Mouse (Mus musculus): ENCODE measurements around the gene Zkscan8. TPM values are rescaled to one million over a fixed set of nuclear protein-coding genes. Genes with fewer than 3 reads are reported as not detected.
"Not testable (repeated sequence)": the region's sequence is repeated elsewhere in the genome, so short reads cannot be mapped to it uniquely, and the experiment has no call there.

Zkscan8 gene
- polyA plus RNA-seq, 1 experiment from 2014 or later = 8.2 TPM

GRCm38 (mm10) chr13:21478759-21479670, 51.9 kb downstream of the Zkscan8 start, which contains the start of the genes Zkscan4 and Gm10065:
Gene Zkscan4, plus strand, starts transcription at chr13:21478907.
Gene Gm10065, minus strand, starts transcription at chr13:21479441.
- Histone ChIP-seq H3K4me2 (replicated peaks) (peak within 1 kb of the TSS; percentile 71), H3K9ac (peak within 1 kb of the TSS; percentile 75), H3K4me3 (peak within 1 kb of the TSS; percentile 61), H3K27ac (peak within 1 kb of the TSS; percentile 67; the same call in 1 of the 2 replicates)
- peak; percentile 83 for ATAC-seq (ENCODE audit: low FRiP score, low read depth)
- not testable (repeated sequence) for H3K36me3 ChIP-seq, H3K9me3 ChIP-seq, H3K4me1 ChIP-seq, H3K27me3 ChIP-seq
- 3% methylated on average over 31 of the region's 31 CpGs for WGBS

- Histone ChIP-seq H3K36me3 (no peaks in the 10 kb centered on the region), H3K4me2 (replicated peaks) (no peak overlapping the region), H3K4me1 (no peaks in the 10 kb centered on the region), H3K9me3 (0 out of 2 replicates have a peak, but pooled peaks cover under 1% of the 10 kb centered on the region), H3K9ac (no peak overlapping the region), H3K4me3 (no peak overlapping the region), H3K27ac (no peak overlapping the region), H3K27me3 (peaks cover 13% of the 10 kb centered on the region)
- ATAC-seq (ENCODE audit: low FRiP score, low read depth) = no peak
- 34% methylated on average over 4 of the region's 4 CpGs for WGBS
Observed at GRCm38 (mm10) chr13:21472427-21472826, 58.5 kb downstream of the Zkscan8 start.

GRCm38 (mm10) chr13:21469097-21469496, 61.8 kb downstream of the Zkscan8 start:
- no peak for ATAC-seq (ENCODE audit: low FRiP score, low read depth)
- WGBS = 39% methylated on average over 9 of the region's 9 CpGs
- Histone ChIP-seq H3K27ac (no peak overlapping the region), H3K36me3 (no peaks in the 10 kb centered on the region), H3K4me1 (no peaks in the 10 kb centered on the region), H3K9ac (no peak overlapping the region), H3K4me2 (replicated peaks) (peak overlapping the region; percentile 89), H3K27me3 (peaks cover 22% of the 10 kb centered on the region), H3K9me3 (0 out of 2 replicates have a peak, but pooled peaks cover 5% of the 10 kb centered on the region), H3K4me3 (0 out of 2 replicates have a peak overlapping the region, but pooled peaks have one; percentile 2)

- peak within 1 kb of the TSS; percentile 77 for H3K9ac ChIP-seq
- H3K27ac ChIP-seq = no peak within 1 kb of the TSS
- H3K4me1 ChIP-seq = no peaks in the 10 kb centered on the region
- H3K27me3 ChIP-seq = peaks cover 22% of the 10 kb centered on the region
- H3K9me3 ChIP-seq = 0 out of 2 replicates have a peak, but pooled peaks cover 5% of the 10 kb centered on the region
- H3K4me3 ChIP-seq = peak within 1 kb of the TSS; percentile 62
- no peaks in the 10 kb centered on the region for H3K36me3 ChIP-seq
- peak; percentile 99 for ATAC-seq (ENCODE audit: low FRiP score, low read depth)
- H3K4me2 ChIP-seq (replicated peaks) = peak within 1 kb of the TSS; percentile 89
- under 1% methylated on average over 54 of the region's 54 CpGs for WGBS
Observed at GRCm38 (mm10) chr13:21468061-21469019, 62.6 kb downstream of the Zkscan8 start, which contains the start of gene Nkapl. Gene Nkapl, minus strand, starts transcription at chr13:21468509.

- H3K9me3 ChIP-seq = peaks cover 8% of the 10 kb centered on the region; the same call in 1 of the 2 replicates
- no peak overlapping the region for H3K4me2 ChIP-seq (replicated peaks)
- WGBS = 84% methylated on average over 10 of the region's 10 CpGs
- peaks cover 22% of the 10 kb centered on the region for H3K27me3 ChIP-seq
- no peak overlapping the region for H3K9ac ChIP-seq
- no peak overlapping the region for H3K4me3 ChIP-seq
- H3K27ac ChIP-seq = no peak overlapping the region
- H3K4me1 ChIP-seq = no peaks in the 10 kb centered on the region
- no peaks in the 10 kb centered on the region for H3K36me3 ChIP-seq
- no peak for ATAC-seq (ENCODE audit: low FRiP score, low read depth)
Observed at GRCm38 (mm10) chr13:21467336-21467735, 63.6 kb downstream of the Zkscan8 start.

Other genes with a start within 250 kb of the Zkscan8 start
- gene Gpx5, start 238.4 kb downstream of the Zkscan8 start, polyA plus RNA-seq (2015; fragmentation: Nextera tagmentation; extraction: Ambion mirVana) = not detected in 2 replicates
- 0.28 and 0.52 TPM in 2 replicates for gene Gpx6, start 219.0 kb downstream of the Zkscan8 start, polyA plus RNA-seq (2015; fragmentation: Nextera tagmentation; extraction: Ambion mirVana)
- not detected in 2 replicates for gene Olfr1367, start 184.2 kb downstream of the Zkscan8 start, polyA plus RNA-seq (2015; fragmentation: Nextera tagmentation; extraction: Ambion mirVana)
- gene Zscan12, start 168.3 kb downstream of the Zkscan8 start, polyA plus RNA-seq (2015; fragmentation: Nextera tagmentation; extraction: Ambion mirVana) = 14.6 and 15.3 TPM in 2 replicates
- 101 and 105 TPM in 2 replicates for gene Zkscan3, start 128.4 kb downstream of the Zkscan8 start, polyA plus RNA-seq (2015; fragmentation: Nextera tagmentation; extraction: Ambion mirVana)
- gene Pgbd1, start 90.1 kb downstream of the Zkscan8 start, polyA plus RNA-seq (2015; fragmentation: Nextera tagmentation; extraction: Ambion mirVana) = 3.5 and 3.7 TPM in 2 replicates
- 37.8 and 37.9 TPM in 2 replicates for gene Zscan26, start 77.4 kb downstream of the Zkscan8 start, polyA plus RNA-seq (2015; fragmentation: Nextera tagmentation; extraction: Ambion mirVana)
- 2.9 and 3.1 TPM in 2 replicates for gene Nkapl, start 62.6 kb downstream of the Zkscan8 start, polyA plus RNA-seq (2015; fragmentation: Nextera tagmentation; extraction: Ambion mirVana)
- gene Zkscan4, start 52.2 kb downstream of the Zkscan8 start, polyA plus RNA-seq (2015; fragmentation: Nextera tagmentation; extraction: Ambion mirVana) = 4.0 and 4.9 TPM in 2 replicates
- gene Gm10065, start 51.7 kb downstream of the Zkscan8 start, polyA plus RNA-seq (2015; fragmentation: Nextera tagmentation; extraction: Ambion mirVana) = not detected in 2 replicates
- 0.14 and 0.49 TPM in 2 replicates for gene AK157302, start 35.9 kb downstream of the Zkscan8 start, polyA plus RNA-seq (2015; fragmentation: Nextera tagmentation; extraction: Ambion mirVana)
- 6.4 and 6.9 TPM in 2 replicates for gene Gm11273, start 29.7 kb downstream of the Zkscan8 start, polyA plus RNA-seq (2015; fragmentation: Nextera tagmentation; extraction: Ambion mirVana)
- gene Olfr1366, start 11.7 kb upstream of the Zkscan8 start, polyA plus RNA-seq (2015; fragmentation: Nextera tagmentation; extraction: Ambion mirVana) = 0.10 and 0.15 TPM in 2 replicates
- 0.05 TPM in 1 of 2 replicates, not detected in the other for gene Olfr1535, start 28.8 kb upstream of the Zkscan8 start, polyA plus RNA-seq (2015; fragmentation: Nextera tagmentation; extraction: Ambion mirVana)
- gene Olfr1364, start 50.6 kb upstream of the Zkscan8 start, polyA plus RNA-seq (2015; fragmentation: Nextera tagmentation; extraction: Ambion mirVana) = not detected in 2 replicates
- gene Olfr1362, start 82.9 kb upstream of the Zkscan8 start, polyA plus RNA-seq (2015; fragmentation: Nextera tagmentation; extraction: Ambion mirVana) = not detected in 2 replicates
- gene Olfr11, start 111.4 kb upstream of the Zkscan8 start, polyA plus RNA-seq (2015; fragmentation: Nextera tagmentation; extraction: Ambion mirVana) = not detected in 2 replicates
- gene Olfr1361, start 132.3 kb upstream of the Zkscan8 start, polyA plus RNA-seq (2015; fragmentation: Nextera tagmentation; extraction: Ambion mirVana) = not detected in 2 replicates
- gene Olfr1360, start 146.3 kb upstream of the Zkscan8 start, polyA plus RNA-seq (2015; fragmentation: Nextera tagmentation; extraction: Ambion mirVana) = not detected in 2 replicates
- gene Olfr1359, start 167.0 kb upstream of the Zkscan8 start, polyA plus RNA-seq (2015; fragmentation: Nextera tagmentation; extraction: Ambion mirVana) = not detected in 2 replicates
- 3.3 and 3.4 TPM in 2 replicates for gene Hist1h2bl, start 185.0 kb upstream of the Zkscan8 start, polyA plus RNA-seq (2015; fragmentation: Nextera tagmentation; extraction: Ambion mirVana)
- 34.6 and 46.9 TPM in 2 replicates for gene Hist1h2ai, start 185.3 kb upstream of the Zkscan8 start, polyA plus RNA-seq (2015; fragmentation: Nextera tagmentation; extraction: Ambion mirVana)
- gene Hist1h3h, start 186.5 kb upstream of the Zkscan8 start, polyA plus RNA-seq (2015; fragmentation: Nextera tagmentation; extraction: Ambion mirVana) = 22.6 and 23.4 TPM in 2 replicates
- gene Hist1h2bm, start 190.9 kb upstream of the Zkscan8 start, polyA plus RNA-seq (2015; fragmentation: Nextera tagmentation; extraction: Ambion mirVana) = 6.1 and 7.8 TPM in 2 replicates
- gene Hist1h4j, start 203.9 kb upstream of the Zkscan8 start, polyA plus RNA-seq (2015; fragmentation: Nextera tagmentation; extraction: Ambion mirVana) = 1.2 and 1.3 TPM in 2 replicates
- gene Hist1h4k, start 219.4 kb upstream of the Zkscan8 start, polyA plus RNA-seq (2015; fragmentation: Nextera tagmentation; extraction: Ambion mirVana) = 4.0 and 8.4 TPM in 2 replicates
- gene Hist1h2ak, start 222.7 kb upstream of the Zkscan8 start, polyA plus RNA-seq (2015; fragmentation: Nextera tagmentation; extraction: Ambion mirVana) = 39.8 and 57.2 TPM in 2 replicates
- 4.4 and 5.9 TPM in 2 replicates for gene Hist1h2bn, start 223.0 kb upstream of the Zkscan8 start, polyA plus RNA-seq (2015; fragmentation: Nextera tagmentation; extraction: Ambion mirVana)
- 25.1 TPM in 2 replicates for gene Hist1h1b, start 249.5 kb upstream of the Zkscan8 start, polyA plus RNA-seq (2015; fragmentation: Nextera tagmentation; extraction: Ambion mirVana)

Data from limb, embryonic 13.5 days (tissue).